Mouse (Mus musculus) urinary bladder, postnatal 10 days (tissue): ENCODE data around the gene Edem1.

Experiments
- DNase-seq: peaks from one replicate; pipeline ENCODE4 v3.0.0; 2022; ENCODE audit warnings: low spot score

The Edem1 gene

DNA sequence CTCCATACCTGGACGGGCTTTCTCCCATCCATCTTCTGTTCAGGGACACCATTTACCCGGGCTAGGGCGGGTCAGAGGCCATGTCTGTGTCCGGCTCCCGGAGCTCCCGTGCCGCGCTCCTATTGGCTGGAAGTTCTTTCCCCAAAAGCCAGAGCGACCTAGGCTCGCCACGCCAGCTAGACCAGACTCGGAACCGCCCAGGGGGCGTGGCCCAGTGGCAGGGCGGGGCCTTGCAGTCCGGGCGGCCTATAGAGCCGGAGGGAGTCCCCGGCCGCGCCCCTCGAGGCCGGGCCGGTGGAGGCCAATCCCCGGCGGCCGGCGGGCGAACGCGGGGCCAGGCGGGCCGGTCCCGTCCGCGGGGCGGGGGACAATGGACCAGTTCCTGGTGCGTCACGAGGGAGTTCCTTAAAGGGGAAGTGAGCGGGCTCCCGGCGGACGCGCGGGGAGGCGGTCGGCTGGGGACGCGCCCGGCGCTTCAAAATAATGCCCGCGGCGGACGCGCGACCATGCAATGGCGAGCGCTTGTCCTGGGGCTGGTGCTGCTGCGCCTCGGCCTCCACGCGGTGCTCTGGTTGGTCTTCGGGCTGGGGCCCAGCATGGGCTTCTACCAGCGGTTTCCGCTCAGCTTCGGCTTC is at the start of gene Edem1:
Gene Edem1 (plus strand): TSS at position 408 of the 635 bp plus-strand sequence.
- peak; percentile 87 for DNase-seq

DNA sequence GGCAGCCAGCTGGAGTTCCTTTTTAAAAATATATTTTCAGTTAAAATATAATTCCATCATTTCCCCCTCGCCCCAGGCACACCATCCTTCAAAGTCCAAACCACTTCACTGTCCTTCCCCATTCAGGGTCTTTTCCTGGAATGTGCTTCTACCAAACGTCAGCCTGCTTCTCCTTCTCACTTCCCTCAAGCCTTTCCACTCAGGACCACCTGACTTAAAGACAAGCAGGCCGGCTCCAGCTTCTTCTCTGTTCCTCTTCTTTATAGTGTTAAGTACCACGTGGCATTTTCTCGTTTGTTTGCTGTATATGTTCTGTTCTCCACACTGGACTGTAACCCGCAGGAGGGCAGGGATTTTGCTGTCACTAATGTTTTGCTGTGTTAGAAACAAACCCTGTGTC is 46.6 kb upstream of the Edem1 start:
- DNase-seq = no peak

DNA sequence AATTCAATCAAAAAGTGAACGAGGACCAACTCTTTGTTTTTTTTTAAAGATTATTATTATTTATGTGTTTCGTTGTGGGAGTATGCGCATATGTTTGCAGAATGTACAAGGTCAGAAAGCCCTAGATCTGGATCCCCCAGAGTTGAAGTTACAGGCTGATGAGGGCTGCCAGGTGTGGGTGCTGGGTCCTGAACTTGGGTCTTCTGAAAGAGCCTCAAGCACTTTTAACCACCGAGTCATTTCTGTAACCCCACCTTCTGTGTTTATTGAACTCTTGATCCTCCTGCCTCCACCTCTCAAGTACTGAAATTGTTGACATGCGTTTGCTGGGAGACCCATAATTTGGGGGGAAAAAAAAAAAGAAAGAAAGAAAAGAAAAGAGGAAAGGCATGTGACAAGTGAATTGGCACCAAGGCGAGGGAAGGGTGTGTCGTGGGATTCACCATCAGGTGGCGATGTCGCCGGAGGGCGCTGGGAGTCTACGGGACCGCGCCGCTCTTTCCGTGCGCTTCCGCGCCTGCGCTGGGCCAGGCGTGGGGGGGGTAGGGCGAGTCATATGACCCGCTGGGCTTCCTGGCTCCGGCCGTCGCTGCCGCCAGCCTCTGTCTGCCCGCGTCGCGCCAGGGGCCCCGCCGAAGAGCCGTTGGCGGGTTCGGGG is 45.8 kb upstream of the Edem1 start, which contains the start of gene Arl8b:
Gene Arl8b (plus strand): TSS at position 574 of the 658 bp plus-strand sequence.
- DNase-seq = peak; percentile 85

DNA sequence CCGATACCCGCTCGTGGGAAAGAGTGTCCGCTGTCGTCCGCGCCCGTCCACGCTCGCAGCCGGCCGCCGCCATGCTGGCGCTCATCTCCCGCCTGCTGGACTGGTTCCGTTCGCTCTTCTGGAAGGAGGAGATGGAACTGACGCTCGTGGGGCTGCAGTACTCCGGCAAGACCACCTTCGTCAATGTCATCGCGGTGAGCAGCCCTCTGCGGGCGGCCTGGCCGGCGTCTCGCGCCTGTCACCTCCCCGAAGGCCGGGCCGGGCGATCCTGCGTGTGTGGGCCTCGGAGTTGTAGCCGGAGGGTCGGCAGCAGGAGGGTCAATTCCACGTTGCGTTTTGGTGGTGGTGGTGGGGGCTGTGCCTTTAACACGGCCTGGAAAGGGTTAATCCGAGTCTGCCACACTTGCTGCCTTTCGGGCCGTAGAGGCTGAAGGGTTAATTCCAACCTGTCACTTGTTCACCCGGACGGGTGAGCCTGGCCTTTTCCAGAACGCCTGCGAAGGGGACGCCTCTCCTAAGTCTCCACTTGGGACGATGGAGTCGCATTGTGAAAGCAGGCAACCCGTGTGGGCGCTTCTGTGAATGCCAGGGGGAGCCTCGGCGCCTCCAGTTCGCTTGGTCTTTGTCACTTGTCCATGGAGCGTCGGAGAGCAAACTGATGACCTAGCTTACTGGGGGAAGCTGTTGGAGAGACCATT is 45.1 kb upstream of the Edem1 start:
- DNase-seq = peak; percentile 12

DNA sequence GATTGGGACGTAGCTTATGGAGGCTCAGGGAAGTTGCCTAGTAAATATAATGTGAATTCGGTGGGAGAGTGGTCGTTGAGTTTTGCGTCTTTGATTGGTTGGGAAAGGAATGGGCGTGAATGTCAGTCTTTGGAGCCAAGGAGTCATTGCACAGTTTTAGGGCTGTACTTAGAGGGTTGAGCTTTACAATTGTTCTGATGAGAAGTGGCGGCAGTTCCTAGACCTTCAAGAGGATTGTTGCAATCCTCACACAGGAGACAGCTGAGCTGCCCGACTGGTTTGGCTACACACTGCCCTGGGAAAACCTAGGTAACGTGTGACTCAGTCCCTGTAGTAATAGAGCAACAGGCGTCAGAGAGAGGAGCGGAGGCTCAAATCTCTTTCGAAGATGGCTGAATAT is 44.4 kb upstream of the Edem1 start:
- no peak for DNase-seq

DNA sequence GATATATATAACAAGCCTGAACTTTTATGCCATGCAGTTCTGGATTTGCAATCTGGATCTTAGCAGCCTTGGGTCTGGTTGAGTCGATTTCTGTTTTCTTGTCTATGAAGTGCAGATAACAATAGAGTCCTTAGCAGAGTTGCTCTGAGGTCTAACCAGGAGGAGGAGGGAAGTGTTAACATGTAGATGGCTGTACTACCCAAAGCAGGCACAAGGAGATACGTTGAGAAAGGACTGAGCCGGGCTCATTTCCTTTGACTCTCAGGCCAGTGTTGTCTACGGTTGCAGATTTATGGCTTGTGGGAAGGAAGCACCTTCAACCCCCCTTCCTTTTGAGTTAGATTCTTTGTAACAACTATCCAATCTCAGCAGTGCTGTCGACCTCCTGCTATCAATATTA is 43.6 kb upstream of the Edem1 start:
- no peak for DNase-seq

DNA sequence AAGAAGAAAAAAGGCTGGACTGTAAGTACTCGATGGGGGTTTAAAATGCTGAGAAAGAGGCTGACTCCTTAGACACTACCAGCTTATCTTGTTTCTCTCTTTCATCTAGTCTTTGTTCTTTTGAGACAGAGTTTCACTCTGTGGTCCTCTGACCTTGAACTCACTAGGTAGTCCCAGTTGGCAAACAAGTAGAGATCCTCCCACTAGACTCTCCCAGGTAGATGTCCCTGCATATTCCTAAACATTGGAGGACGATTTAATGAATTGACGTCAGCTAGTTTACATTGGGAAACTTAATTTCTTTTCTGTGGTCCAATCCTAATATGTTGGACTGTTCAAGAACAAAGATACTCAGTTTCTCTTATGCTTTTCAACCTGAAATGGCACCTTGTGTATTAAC is 42.9 kb upstream of the Edem1 start:
- no peak for DNase-seq

DNA sequence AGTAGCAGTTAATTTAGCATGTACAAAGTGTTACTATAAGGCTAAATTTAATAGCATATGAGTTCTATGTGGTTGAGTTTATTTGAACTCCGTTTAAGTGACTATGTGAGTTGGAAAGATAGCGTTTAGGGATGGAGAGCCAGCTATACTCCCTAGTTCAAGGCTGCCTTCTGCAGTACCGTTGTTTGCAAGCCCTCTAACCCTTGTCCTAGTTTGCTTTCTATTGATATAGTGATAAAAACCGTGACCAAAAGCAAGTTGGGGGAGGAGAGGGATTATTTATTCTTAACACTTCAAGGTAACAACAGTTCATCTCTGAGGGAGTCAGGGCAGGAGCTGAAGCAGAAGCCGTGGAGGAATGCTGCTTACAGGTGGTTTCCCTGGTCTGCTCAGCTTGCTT is 36.9 kb upstream of the Edem1 start:
- no peak for DNase-seq

DNA sequence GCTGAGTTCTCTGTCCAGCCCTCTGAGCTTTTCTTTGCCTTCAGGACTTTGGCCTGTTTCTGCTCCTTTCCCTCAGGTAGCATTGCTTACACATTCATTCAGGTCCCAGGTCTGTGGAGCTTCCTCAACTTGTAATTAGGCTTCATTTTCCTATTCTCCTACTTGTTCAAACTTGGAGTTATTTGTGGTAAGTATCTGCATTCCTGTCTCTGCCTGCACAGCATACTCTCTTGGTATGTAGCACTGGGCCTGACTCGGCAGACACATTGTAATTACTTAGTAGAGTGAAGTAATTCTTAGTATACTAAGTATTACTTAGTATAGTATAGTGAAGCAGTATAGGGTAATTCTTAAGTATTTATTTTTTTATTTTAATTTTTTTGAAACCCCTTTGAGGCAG is 32.5 kb upstream of the Edem1 start:
- DNase-seq = no peak

DNA sequence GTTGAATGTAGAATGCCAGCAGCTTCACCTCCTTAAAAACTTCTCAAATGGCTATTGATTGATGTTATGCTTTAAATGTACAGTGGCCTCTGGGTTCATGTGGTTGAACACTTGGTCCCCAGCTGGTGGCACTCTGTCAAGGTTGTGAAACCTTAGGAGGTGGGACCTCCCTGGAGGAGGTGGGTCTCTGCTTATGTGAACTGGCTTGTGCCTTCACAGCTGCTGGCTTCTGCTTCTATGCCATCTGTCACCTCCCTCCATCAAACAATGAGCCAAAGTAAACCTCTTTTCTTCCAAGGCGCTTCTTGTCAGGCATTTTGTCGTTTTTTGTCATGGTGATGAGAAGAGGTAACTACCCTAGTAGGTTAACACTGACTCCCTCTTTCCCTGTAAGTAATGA is 31.7 kb upstream of the Edem1 start:
- DNase-seq = no peak

DNA sequence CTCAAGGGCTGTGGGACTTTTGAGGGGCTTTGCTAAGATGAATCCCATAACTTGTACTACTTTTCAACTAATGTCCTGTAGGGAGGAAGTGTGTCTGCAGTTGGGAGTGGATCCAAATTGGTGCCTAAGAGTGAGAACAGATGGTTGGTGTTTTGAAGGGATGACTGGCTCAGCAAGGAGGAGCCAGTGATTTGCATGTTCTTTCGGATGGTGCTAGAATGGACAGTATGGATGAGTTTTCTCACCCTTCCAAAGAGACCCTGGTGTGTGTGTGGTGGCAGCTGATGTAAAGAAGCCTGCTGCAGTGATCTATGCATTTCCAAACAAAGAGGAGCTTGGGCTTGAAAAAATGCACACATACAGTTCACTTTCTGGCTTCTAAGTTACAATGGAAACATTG is 23.2 kb upstream of the Edem1 start:
- no peak for DNase-seq

DNA sequence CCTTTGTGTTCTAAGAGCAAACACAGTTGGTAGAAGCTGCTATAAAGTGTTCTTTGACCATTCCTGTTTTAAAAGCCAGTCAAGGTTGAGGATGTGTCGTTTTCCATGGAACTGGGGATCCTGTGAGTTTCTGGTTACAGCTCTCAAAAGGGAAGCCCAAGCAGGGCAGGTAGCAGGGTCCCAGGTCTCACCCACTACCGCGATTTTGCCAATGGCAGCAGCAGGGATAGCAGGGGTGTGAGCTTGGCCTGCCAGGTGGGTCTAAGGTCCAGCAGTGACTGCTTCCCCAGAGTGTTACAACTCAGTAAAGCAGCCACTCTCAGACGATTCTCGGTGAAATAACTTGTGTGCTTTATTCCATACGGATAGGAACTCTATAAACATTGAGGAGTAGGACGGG is 22.6 kb upstream of the Edem1 start:
- no peak for DNase-seq

DNA sequence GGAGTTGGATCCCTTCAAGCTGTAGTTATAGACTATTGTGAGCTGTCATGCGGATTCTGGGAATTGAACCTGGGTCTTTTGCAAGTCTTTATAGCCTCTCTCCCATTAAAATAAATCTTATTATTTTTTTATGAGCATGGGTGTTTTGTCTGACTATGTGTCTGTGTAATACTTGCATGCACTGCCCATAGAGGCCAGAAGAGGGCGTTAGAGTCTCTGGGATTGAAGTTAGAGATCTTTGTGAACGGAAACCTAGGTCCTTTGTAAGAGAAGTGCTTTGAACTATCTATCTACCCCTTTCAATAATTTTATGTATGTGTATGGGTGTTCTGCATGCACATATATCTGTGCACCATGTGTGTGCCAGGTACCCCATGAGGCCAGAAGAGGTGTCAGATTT is 21.0 kb upstream of the Edem1 start:
- DNase-seq = no peak

DNA sequence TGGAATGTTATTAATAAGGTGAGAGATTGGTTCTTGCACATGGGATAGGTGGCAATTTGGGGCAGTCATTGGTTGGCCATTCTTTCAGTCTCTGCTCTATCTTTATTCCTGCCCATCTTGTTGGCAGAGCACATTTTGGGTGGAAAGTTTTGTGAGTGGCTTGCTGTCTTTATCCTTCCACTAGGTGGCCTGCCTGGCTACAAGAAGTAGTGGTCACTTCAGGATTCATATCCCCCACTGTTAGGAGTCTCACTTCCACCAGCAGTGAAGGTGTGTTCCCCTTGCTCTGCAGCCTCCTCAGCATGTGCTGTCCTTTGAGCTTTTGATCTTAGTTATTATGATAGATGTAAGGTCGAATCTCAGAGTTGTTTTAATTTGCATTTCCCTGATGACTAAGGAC is 19.7 kb upstream of the Edem1 start:
- no peak for DNase-seq

DNA sequence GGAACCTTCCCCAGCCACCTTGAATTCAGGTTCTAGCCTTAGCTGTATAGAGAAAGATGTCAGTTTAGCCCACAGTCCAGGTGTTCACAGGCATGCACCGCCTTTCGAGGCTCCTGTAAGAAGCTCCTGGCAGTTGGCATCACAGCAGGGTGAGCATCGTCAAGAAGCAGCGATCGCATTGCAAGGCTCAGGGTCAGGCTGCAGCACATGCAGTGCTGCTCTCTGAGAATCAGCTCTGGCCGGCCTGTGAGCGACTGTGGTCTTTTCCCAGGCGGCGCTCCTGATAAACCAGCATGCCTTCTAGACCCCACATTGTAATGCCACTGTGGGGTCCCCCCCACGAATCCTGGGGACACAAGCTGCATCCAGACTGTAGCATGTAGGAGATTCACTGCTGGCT is 18.2 kb upstream of the Edem1 start:
- DNase-seq = no peak

DNA sequence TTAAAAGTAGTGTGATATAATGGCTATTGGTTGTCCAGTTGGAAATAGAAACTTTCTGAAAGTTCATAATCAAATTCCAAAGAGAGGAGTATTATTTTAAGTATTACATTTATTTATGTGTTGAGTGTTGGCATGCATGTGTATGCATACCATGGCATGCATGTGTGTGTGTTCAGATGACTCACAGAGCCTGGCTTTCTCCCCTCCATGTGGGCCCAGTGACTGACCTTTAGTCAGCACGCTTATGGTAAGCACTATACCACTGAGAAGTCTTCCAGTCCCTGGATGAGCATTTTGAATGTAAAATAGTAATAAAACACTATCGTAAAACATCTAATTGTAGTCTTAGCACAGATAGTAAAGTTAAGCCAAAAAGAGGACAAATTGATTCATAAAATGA is 16.3 kb upstream of the Edem1 start:
- no peak for DNase-seq

DNA sequence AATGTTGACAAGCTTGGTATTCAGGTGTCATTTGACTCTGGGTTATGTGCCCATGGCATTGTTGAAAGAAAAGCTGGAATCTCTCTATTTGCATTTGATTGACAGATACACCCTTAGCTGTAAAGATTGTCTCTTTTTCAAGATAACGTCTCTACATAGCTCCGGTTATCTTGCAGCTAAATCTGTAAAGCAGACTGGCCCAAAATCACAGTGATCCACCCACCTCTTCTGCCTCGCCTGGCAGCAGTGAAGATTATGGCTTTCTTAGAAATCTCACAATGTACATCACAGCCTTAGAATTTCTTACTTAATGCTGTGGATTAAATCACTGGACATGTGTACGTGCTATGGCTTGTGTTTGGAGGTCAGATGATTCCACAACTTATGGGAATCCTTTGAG is 10.9 kb upstream of the Edem1 start:
- no peak for DNase-seq

DNA sequence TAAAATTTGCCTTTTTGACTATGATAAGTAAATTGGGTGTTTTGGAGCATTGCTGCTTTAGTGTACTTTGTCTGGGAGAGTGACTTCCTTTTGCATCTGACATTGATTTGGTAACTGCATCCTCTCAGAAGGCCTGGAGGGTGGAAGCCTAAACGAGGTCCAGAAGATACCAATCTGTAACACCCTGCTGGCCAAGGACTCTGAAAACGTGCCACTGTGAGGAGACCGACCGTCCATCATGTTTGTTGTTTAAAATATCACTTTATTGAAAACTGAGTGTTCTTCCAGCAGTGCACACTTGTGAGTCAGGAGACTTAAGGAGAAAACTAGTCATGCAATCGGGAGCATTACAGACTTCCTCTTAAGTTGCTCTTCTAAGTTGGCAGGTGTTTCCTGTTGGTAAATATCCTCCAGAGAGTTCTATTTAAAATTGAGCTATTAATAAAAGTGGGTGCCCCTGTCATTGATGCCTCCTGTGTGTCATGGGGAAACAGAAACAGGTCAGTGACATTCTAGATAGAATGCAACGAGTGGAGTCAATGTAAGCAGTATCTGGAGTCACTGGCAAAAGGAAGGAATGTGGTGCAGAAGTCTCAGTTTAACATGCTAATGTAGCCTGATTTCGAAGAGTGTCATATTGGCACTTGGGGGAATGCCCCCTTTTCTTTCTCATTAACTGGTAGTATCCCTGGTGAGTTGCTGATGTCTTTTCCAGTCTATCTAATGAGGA is 3.5 kb upstream of the Edem1 start:
- DNase-seq = no peak

DNA sequence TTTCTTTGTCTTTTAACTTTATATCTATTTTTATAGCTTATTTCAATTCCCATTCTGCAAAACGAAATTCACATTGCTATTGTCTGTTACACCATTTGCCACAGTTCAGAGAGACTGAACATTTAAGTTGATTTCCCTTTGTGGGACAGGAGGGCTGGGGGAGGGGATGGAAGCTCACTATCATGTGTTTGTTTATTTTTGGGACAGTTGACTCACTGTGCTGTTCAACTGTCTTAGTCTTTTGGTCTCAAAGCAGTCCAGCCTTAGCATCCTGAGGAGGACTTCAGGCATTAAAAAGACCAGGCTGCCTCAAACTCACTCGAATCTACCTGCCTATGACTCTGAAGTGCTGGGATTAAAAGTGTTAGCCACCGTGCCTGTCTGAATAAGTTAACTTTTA is 2.4 kb upstream of the Edem1 start:
- DNase-seq = no peak

DNA sequence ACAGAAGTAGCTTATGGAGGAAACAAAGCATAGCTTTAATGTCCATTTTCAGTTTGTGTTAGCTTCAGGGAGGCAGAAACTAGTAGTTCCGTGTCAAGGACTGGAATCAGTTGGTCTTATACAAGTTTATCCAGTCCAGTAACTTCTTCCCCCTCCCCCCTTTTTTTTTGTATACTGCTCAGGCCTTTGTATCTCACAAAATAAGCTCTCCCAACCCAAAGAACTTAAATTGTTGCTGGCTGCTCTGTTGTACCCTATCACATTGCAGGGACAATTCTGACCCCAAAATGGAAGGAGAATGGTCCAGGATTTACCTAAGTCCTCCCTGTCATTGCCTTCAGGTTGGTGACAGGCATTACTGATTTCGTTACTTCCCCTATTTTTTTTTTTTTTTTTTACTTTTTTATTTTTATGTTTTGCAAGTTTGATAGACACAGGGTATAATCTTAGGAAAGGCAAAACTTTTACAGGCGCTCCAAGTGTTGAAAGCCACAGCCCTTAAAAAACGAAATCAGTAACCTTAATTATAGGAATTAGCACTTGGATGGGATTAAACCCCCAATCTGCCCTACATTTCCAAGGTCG is 1.0 kb upstream of the Edem1 start:
- DNase-seq = no peak

DNA sequence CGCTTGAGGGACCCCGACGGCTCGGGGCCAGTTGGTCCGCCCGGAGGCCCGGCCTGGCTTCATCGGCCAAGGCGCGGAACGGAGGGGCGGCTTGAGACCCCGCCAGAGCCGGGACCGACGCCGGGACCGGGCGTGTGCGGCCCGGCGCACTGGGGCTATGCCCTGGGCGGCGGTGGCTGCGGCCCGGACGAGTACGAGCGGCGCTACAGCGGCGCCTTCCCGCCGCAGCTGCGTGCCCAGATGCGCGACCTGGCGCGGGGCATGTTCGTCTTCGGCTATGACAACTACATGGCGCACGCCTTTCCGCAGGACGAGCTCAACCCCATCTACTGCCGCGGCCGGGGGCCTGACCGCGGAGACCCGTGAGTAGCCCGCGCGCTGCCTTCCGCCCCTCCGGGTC is 431 bp downstream of the Edem1 start:
- DNase-seq = no peak
